Mouse (Mus musculus) CH12.LX (cell line): ENCODE data around the gene Vav1.

ENCODE experiments used
- CTCF ChIP-seq, 2 experiments: IDR thresholded peaks in 1 of 2; conservative IDR thresholded peaks in 1 of 2; 2 replicates each; pipeline ENCODE4 v1.5.1; 2011 to 2012; ENCODE audit warnings: low read depth in 2 of 2, low read length in 2 of 2, improper control_type of control experiment in 1 of 2, inconsistent platforms in 1 of 2, mild to moderate bottlenecking in 1 of 2, moderate library complexity in 1 of 2
- MAX ChIP-seq: IDR thresholded peaks from 2 replicates; pipeline ENCODE4 v1.6.1; 2011; ENCODE audit warnings: low read length, improper control_type of control experiment
- MAZ ChIP-seq: IDR thresholded peaks from 2 replicates; pipeline ENCODE4 v1.6.1; 2012; ENCODE audit warnings: low read depth, mild to moderate bottlenecking, inconsistent platforms, low read length, improper control_type of control experiment, moderate library complexity
- MEF2A ChIP-seq: IDR thresholded peaks from 2 replicates; pipeline ENCODE4 v1.6.1; 2014; ENCODE audit warnings: low read depth, mild to moderate bottlenecking, inconsistent platforms, low read length, improper control_type of control experiment, borderline replicate concordance
- MXI1 ChIP-seq: IDR thresholded peaks from 2 replicates; pipeline ENCODE4 v1.6.1; 2011; ENCODE audit warnings: mild to moderate bottlenecking, low read depth, low read length, improper control_type of control experiment
- POLR2A ChIP-seq: IDR thresholded peaks from 2 replicates; pipeline ENCODE4 v1.6.1; 2011; ENCODE audit warnings: low read depth, mild to moderate bottlenecking, improper control_type of control experiment, low read length
- RAD21 ChIP-seq: IDR thresholded peaks from 2 replicates; pipeline ENCODE4 v1.6.1; 2011; ENCODE audit warnings: low read depth, mild to moderate bottlenecking, low read length, improper control_type of control experiment, moderate library complexity
- SIN3A ChIP-seq: IDR thresholded peaks from 2 replicates; pipeline ENCODE4 v1.6.1; 2012; ENCODE audit warnings: low read length, improper control_type of control experiment, inconsistent platforms

- TF ChIP-seq POLR2A (no peak), MAX (peak; percentile 84), RAD21 (peak; percentile 96), CTCF (conservative IDR thresholded peaks at IDR 0.05 in 1 of 2, IDR thresholded peaks at IDR 0.05 in 1 of 2; ENCODE audit: low read depth in 2 of 2, low read length in 2 of 2) (peak; percentile 73 to 97), MXI1 (peak; percentile 89), MEF2A (0 out of 2 replicates have a peak, but pooled peaks have one; percentile 28), SIN3A (peak; percentile 47; the same call in 1 of the 2 replicates), MAZ (0 out of 2 replicates have a peak, but pooled peaks have one; percentile 51)
Observed at GRCm38 (mm10) chr17:57334761-57335150, 55.9 kb downstream of the Vav1 start.
